Mouse (Mus musculus): ENCODE data around the gene Noc2l. TPM values are rescaled to one million over a fixed set of nuclear protein-coding genes. Genes with fewer than 3 reads are reported as not detected.

Gene Noc2l
- polyA plus RNA-seq, 1 experiment from 2014 or later: 59.9 TPM

Other genes with a start within 250 kb of the Noc2l start
- gene B3galt6, start 243.4 kb upstream of the Noc2l start, polyA plus RNA-seq (2018): 1.4 to 6.1 TPM (median 2.9 TPM) in 3 replicates
- gene Sdf4, start 243.1 kb upstream of the Noc2l start, polyA plus RNA-seq (2018): 261 to 438 TPM (median 289 TPM) in 3 replicates
- 0.47 to 0.95 TPM (median 0.93 TPM) in 3 replicates for gene Tnfrsf4, start 222.2 kb upstream of the Noc2l start, polyA plus RNA-seq (2018)
- 0.29 to 0.30 TPM in 2 of 3 replicates, not detected in the other for gene Tnfrsf18, start 209.8 kb upstream of the Noc2l start, polyA plus RNA-seq (2018)
- gene Ttll10, start 176.6 kb upstream of the Noc2l start, polyA plus RNA-seq (2018): not detected in 3 replicates
- 3.9 to 7.6 TPM (median 5.1 TPM) in 3 replicates for gene 9430015G10Rik, start 126.0 kb upstream of the Noc2l start, polyA plus RNA-seq (2018)
- not detected in 3 replicates for gene Rnf223, start 105.5 kb upstream of the Noc2l start, polyA plus RNA-seq (2018)
- 3.3 to 10.5 TPM (median 7.2 TPM) in 3 replicates for gene Agrn, start 38.5 kb upstream of the Noc2l start, polyA plus RNA-seq (2018)
- 62.5 to 462 TPM (median 183 TPM) in 3 replicates for gene Isg15, start 35.2 kb upstream of the Noc2l start, polyA plus RNA-seq (2018)
- gene AW011738, start 32.7 kb upstream of the Noc2l start, polyA plus RNA-seq (2018): 0.53 to 3.8 TPM (median 0.88 TPM) in 3 replicates
- gene Perm1, start 20.1 kb upstream of the Noc2l start, polyA plus RNA-seq (2018): 0.06 to 0.12 TPM in 2 of 3 replicates, not detected in the other
- gene Plekhn1, start 1.2 kb upstream of the Noc2l start, polyA plus RNA-seq (2018): 16.9 to 22.6 TPM (median 18.8 TPM) in 3 replicates
- gene Samd11, start 19.6 kb downstream of the Noc2l start, polyA plus RNA-seq (2018): 0.09 to 0.43 TPM in 2 of 3 replicates, not detected in the other
- not detected in 3 replicates for gene Vmn2r-ps159, start 95.1 kb downstream of the Noc2l start, polyA plus RNA-seq (2018)

Measured in macrophage (primary cell).